In the genomic region with DNA sequence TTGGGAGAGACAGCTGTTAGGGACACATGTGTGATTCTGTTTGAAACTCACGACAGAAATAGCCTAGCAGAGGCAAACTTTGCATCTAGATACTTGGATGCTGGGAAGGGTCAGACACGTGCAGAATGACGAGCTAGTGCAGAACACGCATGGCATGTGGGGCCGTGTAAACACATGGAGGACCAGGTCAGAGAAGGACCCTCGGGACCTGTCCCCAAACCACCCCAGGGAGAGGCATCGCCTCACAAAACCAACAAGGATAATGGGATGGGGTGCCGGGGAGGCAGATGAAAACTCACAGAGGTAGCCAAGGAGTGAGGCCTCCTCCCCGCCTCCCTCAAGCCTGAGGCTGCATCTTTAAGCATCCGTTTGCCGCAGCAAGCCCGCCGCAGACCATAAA, we compare ENCODE assay signal across 12 mouse cellular contexts.
DNase-seq lines count a peak whose midpoint lies in the region; ATAC-seq and TF ChIP-seq lines count a peak whose summit lies in the region.
"Had no signal": no experiment of that assay in that cellular context is flagged by ENCODE, and none has a peak within 500 bp of the region (broad histone marks: within the 10 kb centered on the region; RNA-seq: fewer than 3 reads in every experiment).

No protein-coding gene starts in this region.

- no peak for ATAC-seq in kidney, postnatal 0 days (replicated peaks; ENCODE audit: low FRiP score, low read depth)
- no peak for ATAC-seq in embryonic facial prominence, embryonic 14.5 days (ENCODE audit: low read depth)
- ATAC-seq in embryonic facial prominence, embryonic 15.5 days (ENCODE audit: insufficient number of reproducible peaks, low FRiP score, low TSS enrichment, low read depth) = 0 out of 2 replicates have a peak, but pooled peaks have one; percentile 6
- no peak for ATAC-seq in neural tube, embryonic 15.5 days (ENCODE audit: low FRiP score)
- ATAC-seq: forebrain, embryonic 13.5 days; midbrain, embryonic 16.5 days had no signal

- DNase-seq in kidney, postnatal 0 days (ENCODE audit: low spot score) = no peak
- no peak for DNase-seq in kidney, postnatal 25 days
- no peak for DNase-seq in embryonic facial prominence, embryonic 14.5 days (ENCODE audit: low spot score)
- DNase-seq in right cerebral cortex, postnatal 14 days = no peak
- no peak for DNase-seq in frontal cortex, postnatal 36 days (ENCODE audit: low spot score in 2 of 2)
- DNase-seq: thymus, adult 18-20 months had no signal

- no peaks in the 10 kb centered on the region for H3K36me3 ChIP-seq in kidney, postnatal 0 days (ENCODE audit: insufficient read depth, low read length)
- H3K36me3 ChIP-seq in embryonic facial prominence, embryonic 14.5 days (ENCODE audit: control insufficient read depth, insufficient read depth, low read length) = no peaks in the 10 kb centered on the region
- no peaks in the 10 kb centered on the region for H3K36me3 ChIP-seq in embryonic facial prominence, embryonic 15.5 days
- no peaks in the 10 kb centered on the region for H3K36me3 ChIP-seq in neural tube, embryonic 15.5 days
- H3K36me3 ChIP-seq: heart, embryonic 13.5 days; hindbrain, embryonic 12.5 days had no signal

- no peaks in the 10 kb centered on the region for H3K27me3 ChIP-seq in kidney, postnatal 0 days (ENCODE audit: insufficient read depth, low read length)
- H3K27me3 ChIP-seq in embryonic facial prominence, embryonic 14.5 days (replicated peaks; ENCODE audit: control insufficient read depth, insufficient read depth, low read length) = no peaks in the 10 kb centered on the region
- no peaks in the 10 kb centered on the region for H3K27me3 ChIP-seq in embryonic facial prominence, embryonic 15.5 days
- H3K27me3 ChIP-seq in neural tube, embryonic 15.5 days (replicated peaks) = no peaks in the 10 kb centered on the region
- H3K27me3 ChIP-seq: forebrain, embryonic 13.5 days; heart, embryonic 13.5 days had no signal

- H3K4me1 ChIP-seq in kidney, postnatal 0 days (replicated peaks; ENCODE audit: insufficient read depth, low read length) = peaks cover 15% of the 10 kb centered on the region
- peaks cover 45% of the 10 kb centered on the region for H3K4me1 ChIP-seq in embryonic facial prominence, embryonic 14.5 days (ENCODE audit: control insufficient read depth, insufficient read depth, low read length)
- peaks cover 49% of the 10 kb centered on the region for H3K4me1 ChIP-seq in embryonic facial prominence, embryonic 15.5 days
- H3K4me1 ChIP-seq in neural tube, embryonic 15.5 days = peaks cover 35% of the 10 kb centered on the region

- H3K27ac ChIP-seq in kidney, postnatal 0 days = peak overlapping the region; percentile 37; the same call in 1 of the 2 replicates
- H3K27ac ChIP-seq in embryonic facial prominence, embryonic 14.5 days (replicated peaks; ENCODE audit: low read depth, low read length) = peak overlapping the region; percentile 36
- H3K27ac ChIP-seq in embryonic facial prominence, embryonic 15.5 days (replicated peaks) = peak overlapping the region; percentile 89
- H3K27ac ChIP-seq in neural tube, embryonic 15.5 days (replicated peaks) = peak overlapping the region; percentile 38
- H3K27ac ChIP-seq: forebrain, embryonic 13.5 days; hindbrain, embryonic 12.5 days had no signal

- TF ChIP-seq CTCF in kidney, postnatal 0 days (IDR thresholded peaks at IDR 0.05; ENCODE audit: low read depth) = no peak

- no peak overlapping the region for H3K4me3 ChIP-seq in kidney, postnatal 0 days (replicated peaks; ENCODE audit: low read depth, low read length)
- H3K4me3 ChIP-seq in embryonic facial prominence, embryonic 14.5 days (ENCODE audit: low read depth, low read length) = no peak overlapping the region
- no peak overlapping the region for H3K4me3 ChIP-seq in embryonic facial prominence, embryonic 15.5 days (replicated peaks)
- H3K4me3 ChIP-seq in neural tube, embryonic 15.5 days (replicated peaks) = no peak overlapping the region
- H3K4me3 ChIP-seq: forebrain, embryonic 13.5 days; heart, embryonic 13.5 days; hindbrain, embryonic 12.5 days had no signal

- 49% methylated on average over 13 of the region's 13 CpGs for WGBS in kidney, postnatal 0 days
- WGBS in embryonic facial prominence, embryonic 14.5 days = 53% methylated on average over 13 of the region's 13 CpGs
- WGBS in embryonic facial prominence, embryonic 15.5 days = 39% methylated on average over 13 of the region's 13 CpGs
- 60% methylated on average over 13 of the region's 13 CpGs for whole genome bisulfite sequencing in neural tube, embryonic 15.5 days

- no peak overlapping the region for H3K4me2 ChIP-seq in kidney, postnatal 0 days (ENCODE audit: low read length)
- no peak overlapping the region; the same call in 1 of the 2 replicates for H3K4me2 ChIP-seq in embryonic facial prominence, embryonic 14.5 days (ENCODE audit: low read depth, low read length)
- H3K4me2 ChIP-seq in embryonic facial prominence, embryonic 15.5 days (replicated peaks) = no peak overlapping the region
- no peak overlapping the region for H3K4me2 ChIP-seq in neural tube, embryonic 15.5 days
- H3K4me2 ChIP-seq: forebrain, embryonic 13.5 days; heart, embryonic 13.5 days; hindbrain, embryonic 12.5 days had no signal

- H3K9ac ChIP-seq in kidney, postnatal 0 days (ENCODE audit: low read depth, low read length) = no peak overlapping the region
- peak overlapping the region; percentile 11; the same call in 1 of the 2 replicates for H3K9ac ChIP-seq in embryonic facial prominence, embryonic 14.5 days (ENCODE audit: low read depth, low read length)
- H3K9ac ChIP-seq in embryonic facial prominence, embryonic 15.5 days = no peak overlapping the region
- H3K9ac ChIP-seq in neural tube, embryonic 15.5 days (replicated peaks) = no peak overlapping the region
- H3K9ac ChIP-seq: forebrain, embryonic 13.5 days; heart, embryonic 13.5 days had no signal

- no peaks in the 10 kb centered on the region for H3K9me3 ChIP-seq in kidney, postnatal 0 days (replicated peaks; ENCODE audit: low read length)
- H3K9me3 ChIP-seq in embryonic facial prominence, embryonic 14.5 days (ENCODE audit: control insufficient read depth, low read length) = no peaks in the 10 kb centered on the region
- no peaks in the 10 kb centered on the region for H3K9me3 ChIP-seq in embryonic facial prominence, embryonic 15.5 days (replicated peaks)
- no peaks in the 10 kb centered on the region for H3K9me3 ChIP-seq in neural tube, embryonic 15.5 days (replicated peaks)
- H3K9me3 ChIP-seq: forebrain, embryonic 13.5 days had no signal

Comparison
In these comparisons a context has a peak if more than half of its experiments do, and no peak if none do; other contexts are left out.
1. H3K27ac ChIP-seq: peak in every context shown above with its lines; median percentile 89 in embryonic facial prominence, embryonic 15.5 days; 38 in neural tube, embryonic 15.5 days; 37 in kidney, postnatal 0 days; 36 in embryonic facial prominence, embryonic 14.5 days.